Mouse (Mus musculus) cerebellum, adult 2 months (tissue): ENCODE measurements around the gene Ube2v1.

ENCODE experiments used
- CTCF ChIP-seq: fragments of 200-500 bp; IDR thresholded peaks from 2 replicates; pipeline ENCODE4 v1.5.1; 2011; ENCODE audit warnings: low read depth, mild to moderate bottlenecking, control low read depth, low read length, moderate library complexity, borderline replicate concordance; ENCODE audit not compliant: insufficient read depth
- POLR2A ChIP-seq: fragments of 200-500 bp; IDR thresholded peaks from 2 replicates; pipeline ENCODE4 v1.6.1; 2011; ENCODE audit warnings: low read length, control low read depth, borderline replicate concordance; ENCODE audit not compliant: insufficient read depth

- no peak for TF ChIP-seq POLR2A
- no peak for TF ChIP-seq CTCF
These were observed 35.0 kb downstream of the Ube2v1 start for GRCm38 (mm10) chr2:167596726-167597491.
